Mouse (Mus musculus): Measurements from ENCODE around the gene Alcam. TPM values are rescaled to one million over a fixed set of nuclear protein-coding genes. Genes with fewer than 3 reads are reported as not detected.

Alcam gene
- polyA plus RNA-seq, 1 experiment: 141 TPM

- H3K27ac ChIP-seq (ENCODE audit: insufficient read depth, low read depth, low read length): no peak overlapping the region
- peaks cover 21% of the 10 kb centered on the region for H3K4me1 ChIP-seq (ENCODE audit: control insufficient read depth, insufficient read depth, low read length)
- no peak overlapping the region for H3K4me3 ChIP-seq (ENCODE audit: insufficient read depth, low read length)
- TF ChIP-seq CTCF (IDR thresholded peaks at IDR 0.05; ENCODE audit: low read depth, low read length): no peak
- TF ChIP-seq POLR2A (IDR thresholded peaks at IDR 0.05; ENCODE audit: borderline replicate concordance, low read depth, low read length): no peak
Observed at GRCm38 (mm10) chr16:52443635-52444505, 10.0 kb downstream of the Alcam start.

GRCm38 (mm10) chr16:52443055-52443454, 10.8 kb downstream of the Alcam start:
- no peak for TF ChIP-seq CTCF (IDR thresholded peaks at IDR 0.05; ENCODE audit: low read depth, low read length)
- no peak for TF ChIP-seq POLR2A (IDR thresholded peaks at IDR 0.05; ENCODE audit: borderline replicate concordance, low read depth, low read length)
- Histone ChIP-seq H3K4me3 (ENCODE audit: insufficient read depth, low read length) (no peak overlapping the region), H3K4me1 (ENCODE audit: control insufficient read depth, insufficient read depth, low read length) (peaks cover 18% of the 10 kb centered on the region), H3K27ac (ENCODE audit: insufficient read depth, low read depth, low read length) (no peak overlapping the region)

GRCm38 (mm10) chr16:52439600-52439999, 14.3 kb downstream of the Alcam start:
- no peak overlapping the region for H3K4me3 ChIP-seq (ENCODE audit: insufficient read depth, low read length)
- peaks cover 22% of the 10 kb centered on the region for H3K4me1 ChIP-seq (ENCODE audit: control insufficient read depth, insufficient read depth, low read length)
- H3K27ac ChIP-seq (ENCODE audit: insufficient read depth, low read depth, low read length): no peak overlapping the region
- TF ChIP-seq POLR2A (IDR thresholded peaks at IDR 0.05; ENCODE audit: borderline replicate concordance, low read depth, low read length) (no peak), CTCF (IDR thresholded peaks at IDR 0.05; ENCODE audit: low read depth, low read length) (no peak)

- Histone ChIP-seq H3K4me1 (ENCODE audit: control insufficient read depth, insufficient read depth, low read length) (peaks cover 19% of the 10 kb centered on the region), H3K4me3 (ENCODE audit: insufficient read depth, low read length) (no peak overlapping the region), H3K27ac (ENCODE audit: insufficient read depth, low read depth, low read length) (no peak overlapping the region)
- TF ChIP-seq POLR2A (IDR thresholded peaks at IDR 0.05; ENCODE audit: borderline replicate concordance, low read depth, low read length): no peak
- no peak for TF ChIP-seq CTCF (IDR thresholded peaks at IDR 0.05; ENCODE audit: low read depth, low read length)
Observed at GRCm38 (mm10) chr16:52439007-52439406, 14.9 kb downstream of the Alcam start.

GRCm38 (mm10) chr16:52438216-52438904, 15.5 kb downstream of the Alcam start:
- Histone ChIP-seq H3K4me3 (ENCODE audit: insufficient read depth, low read length) (no peak overlapping the region), H3K4me1 (ENCODE audit: control insufficient read depth, insufficient read depth, low read length) (peaks cover 15% of the 10 kb centered on the region), H3K27ac (ENCODE audit: insufficient read depth, low read depth, low read length) (no peak overlapping the region)
- no peak for TF ChIP-seq POLR2A (IDR thresholded peaks at IDR 0.05; ENCODE audit: borderline replicate concordance, low read depth, low read length)
- TF ChIP-seq CTCF (IDR thresholded peaks at IDR 0.05; ENCODE audit: low read depth, low read length): no peak

DNA sequence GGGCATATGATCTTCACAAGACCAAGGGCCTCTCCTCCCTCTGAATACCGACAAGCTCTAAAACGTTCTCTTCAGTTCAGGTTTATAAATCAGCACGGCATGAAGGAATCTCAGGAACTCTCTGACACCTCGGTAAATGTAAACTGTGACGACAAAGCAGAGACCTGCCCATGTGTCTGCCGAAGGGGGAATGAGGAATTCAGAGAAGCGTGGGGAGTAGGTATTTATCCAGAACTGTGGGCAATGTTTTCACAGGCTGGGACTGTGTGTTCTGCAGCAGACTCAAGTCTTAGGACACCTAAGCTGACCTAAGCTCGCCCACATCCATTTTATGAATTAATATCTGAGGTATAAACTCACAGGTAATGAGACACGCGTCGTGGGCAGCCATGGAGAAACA, 20.7 kb downstream of the Alcam start:
- no peak for TF ChIP-seq CTCF (IDR thresholded peaks at IDR 0.05; ENCODE audit: low read depth, low read length)
- H3K4me3 ChIP-seq (ENCODE audit: insufficient read depth, low read length): no peak overlapping the region
- H3K4me1 ChIP-seq (ENCODE audit: control insufficient read depth, insufficient read depth, low read length): peaks cover 12% of the 10 kb centered on the region
- H3K27ac ChIP-seq (ENCODE audit: insufficient read depth, low read depth, low read length): no peak overlapping the region

- Histone ChIP-seq H3K4me1 (ENCODE audit: control insufficient read depth, insufficient read depth, low read length) (peaks cover 9% of the 10 kb centered on the region), H3K4me3 (ENCODE audit: insufficient read depth, low read length) (no peak overlapping the region), H3K27ac (ENCODE audit: insufficient read depth, low read depth, low read length) (no peak overlapping the region)
- TF ChIP-seq POLR2A (IDR thresholded peaks at IDR 0.05; ENCODE audit: borderline replicate concordance, low read depth, low read length): no peak
- TF ChIP-seq CTCF (IDR thresholded peaks at IDR 0.05; ENCODE audit: low read depth, low read length): no peak
Observed at GRCm38 (mm10) chr16:52432072-52432471, 21.8 kb downstream of the Alcam start.

DNA sequence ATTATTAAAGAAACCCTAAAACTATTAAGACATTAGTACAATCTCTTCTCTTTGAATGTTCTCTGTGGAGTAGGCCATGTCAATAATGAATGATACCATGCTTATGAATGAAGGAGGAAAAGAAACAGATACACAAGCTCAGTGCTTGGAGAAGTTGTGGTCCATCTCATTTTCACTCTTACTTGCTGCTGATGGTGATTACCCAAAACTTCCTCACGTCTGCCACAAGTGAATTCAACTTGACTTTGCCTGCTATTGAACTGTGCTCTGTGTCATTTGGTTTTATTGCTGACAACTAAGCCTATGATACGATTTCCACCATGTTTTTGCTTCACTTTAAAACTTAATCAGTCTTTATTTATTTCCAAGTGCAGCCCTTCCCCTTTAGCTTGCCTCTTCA, 22.3 kb downstream of the Alcam start:
- TF ChIP-seq POLR2A (IDR thresholded peaks at IDR 0.05; ENCODE audit: borderline replicate concordance, low read depth, low read length) (no peak), CTCF (IDR thresholded peaks at IDR 0.05; ENCODE audit: low read depth, low read length) (no peak)
- Histone ChIP-seq H3K4me1 (ENCODE audit: control insufficient read depth, insufficient read depth, low read length) (peaks cover 9% of the 10 kb centered on the region), H3K4me3 (ENCODE audit: insufficient read depth, low read length) (no peak overlapping the region), H3K27ac (ENCODE audit: insufficient read depth, low read depth, low read length) (no peak overlapping the region)

- Histone ChIP-seq H3K4me3 (ENCODE audit: insufficient read depth, low read length) (no peak overlapping the region), H3K4me1 (ENCODE audit: control insufficient read depth, insufficient read depth, low read length) (peaks cover 9% of the 10 kb centered on the region), H3K27ac (ENCODE audit: insufficient read depth, low read depth, low read length) (no peak overlapping the region)
- TF ChIP-seq CTCF (IDR thresholded peaks at IDR 0.05; ENCODE audit: low read depth, low read length) (no peak), POLR2A (IDR thresholded peaks at IDR 0.05; ENCODE audit: borderline replicate concordance, low read depth, low read length) (no peak)
Observed at GRCm38 (mm10) chr16:52430073-52430472, 23.8 kb downstream of the Alcam start.

- no peak for TF ChIP-seq CTCF (IDR thresholded peaks at IDR 0.05; ENCODE audit: low read depth, low read length)
- no peak for TF ChIP-seq POLR2A (IDR thresholded peaks at IDR 0.05; ENCODE audit: borderline replicate concordance, low read depth, low read length)
- Histone ChIP-seq H3K27ac (ENCODE audit: insufficient read depth, low read depth, low read length) (no peak overlapping the region), H3K4me3 (ENCODE audit: insufficient read depth, low read length) (no peak overlapping the region), H3K4me1 (ENCODE audit: control insufficient read depth, insufficient read depth, low read length) (peaks cover 9% of the 10 kb centered on the region)
Observed at GRCm38 (mm10) chr16:52429661-52430060, 24.2 kb downstream of the Alcam start.
